ENCODE assay signal across 23 mouse cellular contexts in genomic region chr13:91334283-91334682, GRCm38 (mm10).
DNase-seq lines count a peak whose midpoint lies in the region; ATAC-seq and TF ChIP-seq lines count a peak whose summit lies in the region.
"Had no signal": no experiment of that assay in that cellular context is flagged by ENCODE, and none has a peak within 500 bp of the region (broad histone marks: within the 10 kb centered on the region; RNA-seq: fewer than 3 reads in every experiment).

No protein-coding gene starts in this region.

- H3K4me2 ChIP-seq in embryonic facial prominence, embryonic 14.5 days (ENCODE audit: low read depth, low read length), result no peak overlapping the region
- H3K4me2 ChIP-seq in forebrain, postnatal 0 days (ENCODE audit: low read depth), result no peak overlapping the region

- no peak for TF ChIP-seq RAD21 in MEL (IDR thresholded peaks at IDR 0.05; ENCODE audit: low read depth, low read length)

- no peaks in the 10 kb centered on the region for H3K79me2 ChIP-seq in MEL (ENCODE audit: control insufficient read depth, insufficient read depth, low read length, poor library complexity)

- no peak overlapping the region for H3K27ac ChIP-seq in embryonic facial prominence, embryonic 14.5 days (replicated peaks; ENCODE audit: low read depth, low read length)
- no peak overlapping the region for H3K27ac ChIP-seq in embryonic facial prominence, embryonic 10.5 days (replicated peaks)
- H3K27ac ChIP-seq in MEL (ENCODE audit: control insufficient read depth, low read depth, low read length), result no peak overlapping the region
- no peak overlapping the region for H3K27ac ChIP-seq in forebrain, postnatal 0 days (ENCODE audit: low read depth, low read length)

- peak; percentile 49 for DNase-seq in embryonic facial prominence, embryonic 14.5 days (ENCODE audit: low spot score)
- DNase-seq in embryonic facial prominence, embryonic 10.5 days (ENCODE audit: low spot score), result no peak
- DNase-seq in 416B (ENCODE audit: low read depth) (peak; percentile 24), MEL (ENCODE audit: low read depth, low spot score) (peak; percentile 71)
- DNase-seq in cerebellum, adult 11 months, result no peak
- no peak for DNase-seq in forebrain, postnatal 0 days
- DNase-seq: adrenal gland, adult 2 months; adrenal gland, adult 8-10 months; adrenal gland, postnatal 10 days; adrenal gland, postnatal 14 days; adrenal gland, postnatal 25 days; adrenal gland, postnatal 36 days; B cell, adult 2 months; cerebellum, adult 11-12 months; cerebellum, adult 18-20 months; cerebellum, adult 2 months; cerebellum, adult 8-10 months; cerebellum, adult 9-10 months had no signal

- H3K27me3 ChIP-seq in embryonic facial prominence, embryonic 14.5 days (replicated peaks; ENCODE audit: control insufficient read depth, insufficient read depth, low read length), result no peaks in the 10 kb centered on the region
- no peaks in the 10 kb centered on the region for H3K27me3 ChIP-seq in embryonic facial prominence, embryonic 10.5 days (replicated peaks; ENCODE audit: low read depth, poor library complexity, severe bottlenecking)
- H3K27me3 ChIP-seq in MEL (ENCODE audit: control insufficient read depth in 1 of 2, insufficient read depth in 2 of 2, low read length in 2 of 2), result no peaks in the 10 kb centered on the region
- H3K27me3 ChIP-seq in forebrain, postnatal 0 days (ENCODE audit: insufficient read depth, low read length), result no peaks in the 10 kb centered on the region
- H3K27me3 ChIP-seq: CH12.LX, Patski had no signal

- no peaks in the 10 kb centered on the region for H3K4me1 ChIP-seq in embryonic facial prominence, embryonic 14.5 days (ENCODE audit: control insufficient read depth, insufficient read depth, low read length)
- no peaks in the 10 kb centered on the region for H3K4me1 ChIP-seq in embryonic facial prominence, embryonic 10.5 days
- H3K4me1 ChIP-seq in MEL (ENCODE audit: control insufficient read depth in 1 of 2, insufficient read depth in 2 of 2, low read length in 2 of 2), result peaks cover 0 to 4% of the 10 kb centered on the region in 2 experiments; a peak in 2 of 4 replicates
- no peaks in the 10 kb centered on the region for H3K4me1 ChIP-seq in forebrain, postnatal 0 days (ENCODE audit: insufficient read depth)

- ATAC-seq in embryonic facial prominence, embryonic 14.5 days (ENCODE audit: low read depth), result no peak
- no peak for ATAC-seq in forebrain, postnatal 0 days
- ATAC-seq: activated CD4-positive, CD25-positive, alpha-beta regulatory T cell, adult 4 months; CD4-positive, CD25-positive, alpha-beta regulatory T cell, adult 4 months; Patski had no signal

- no peak overlapping the region for H3K9ac ChIP-seq in embryonic facial prominence, embryonic 14.5 days (ENCODE audit: low read depth, low read length)
- no peak overlapping the region for H3K9ac ChIP-seq in MEL (ENCODE audit: control insufficient read depth, low read depth, low read length, poor library complexity, severe bottlenecking)
- no peak overlapping the region for H3K9ac ChIP-seq in forebrain, postnatal 0 days

- TF ChIP-seq POLR2A in MEL (IDR thresholded peaks at IDR 0.05; ENCODE audit: control insufficient read depth in 1 of 2, insufficient read depth in 1 of 2, low read depth in 1 of 2, low read length in 2 of 2, poor library complexity in 1 of 2), result no peak

- H3K4me3 ChIP-seq in embryonic facial prominence, embryonic 14.5 days (ENCODE audit: low read depth, low read length), result no peak overlapping the region
- no peak overlapping the region for H3K4me3 ChIP-seq in embryonic facial prominence, embryonic 10.5 days
- H3K4me3 ChIP-seq in MEL (ENCODE audit: control insufficient read depth in 1 of 2, insufficient read depth in 1 of 2, low read depth in 2 of 2, low read length in 2 of 2), result no peak overlapping the region
- no peak overlapping the region for H3K4me3 ChIP-seq in forebrain, postnatal 0 days (ENCODE audit: low read depth, low read length)

- peak; percentile 45 to 67; a peak in 3 of 4 replicates for TF ChIP-seq EP300 in MEL (IDR thresholded peaks at IDR 0.05; ENCODE audit: low read depth in 1 of 2, low read length in 2 of 2)

- H3K36me3 ChIP-seq in embryonic facial prominence, embryonic 14.5 days (ENCODE audit: control insufficient read depth, insufficient read depth, low read length), result no peaks in the 10 kb centered on the region
- H3K36me3 ChIP-seq in embryonic facial prominence, embryonic 10.5 days (replicated peaks), result no peaks in the 10 kb centered on the region
- H3K36me3 ChIP-seq in MEL (ENCODE audit: control insufficient read depth in 1 of 2, insufficient read depth in 2 of 2, low read length in 2 of 2), result peaks cover 0 to 10% of the 10 kb centered on the region in 2 experiments; a peak in 2 of 4 replicates
- H3K36me3 ChIP-seq in forebrain, postnatal 0 days (ENCODE audit: insufficient read depth), result no peaks in the 10 kb centered on the region
- H3K36me3 ChIP-seq: G1E had no signal

- no peak for TF ChIP-seq CTCF in MEL (IDR thresholded peaks at IDR 0.05 in 2 of 3, conservative IDR thresholded peaks at IDR 0.05 in 1 of 3; ENCODE audit: control insufficient read depth in 1 of 3, insufficient read depth in 1 of 3, low read depth in 2 of 3, low read length in 3 of 3, poor library complexity in 1 of 3, severe bottlenecking in 1 of 3)
- TF ChIP-seq CTCF in forebrain, postnatal 0 days (IDR thresholded peaks at IDR 0.05; ENCODE audit: low read depth), result no peak

- 0 out of 2 replicates have a peak, but pooled peaks cover 4% of the 10 kb centered on the region for H3K9me3 ChIP-seq in embryonic facial prominence, embryonic 14.5 days (ENCODE audit: control insufficient read depth, low read length)
- no peaks in the 10 kb centered on the region for H3K9me3 ChIP-seq in embryonic facial prominence, embryonic 10.5 days
- H3K9me3 ChIP-seq in MEL (replicated peaks; ENCODE audit: insufficient read depth, low read length), result no peaks in the 10 kb centered on the region
- H3K9me3 ChIP-seq in forebrain, postnatal 0 days (ENCODE audit: low read length), result no peaks in the 10 kb centered on the region
- H3K9me3 ChIP-seq: G1E had no signal

TF ChIP-seq in MEL, 35 proteins besides CTCF, POLR2A, EP300 and RAD21:
- TF ChIP-seq GATA1 (IDR thresholded peaks at IDR 0.05; ENCODE audit: low read depth, low read length) (peak; percentile 30; the same call in 1 of the 2 replicates), GABPA (IDR thresholded peaks at IDR 0.05; ENCODE audit: low read depth, low read length) (no peak), TCF12 (IDR thresholded peaks at IDR 0.05; ENCODE audit: low read depth, low read length) (peak; percentile 66; the same call in 1 of the 2 replicates), POLR2AphosphoS2 (IDR thresholded peaks at IDR 0.05; ENCODE audit: low read length) (no peak), MAFK (IDR thresholded peaks at IDR 0.05; ENCODE audit: borderline replicate concordance, low read depth, low read length) (no peak), HCFC1 (IDR thresholded peaks at IDR 0.05; ENCODE audit: low read depth, low read length) (no peak), ETS1 (IDR thresholded peaks at IDR 0.05; ENCODE audit: low read depth, low read length) (peak; percentile 57; the same call in 1 of the 2 replicates), USF1 (IDR thresholded peaks at IDR 0.05; ENCODE audit: low read depth, low read length) (no peak), BHLHE40 (IDR thresholded peaks at IDR 0.05; ENCODE audit: borderline replicate concordance, low read depth, low read length) (0 out of 2 replicates have a peak, but pooled peaks have one; percentile 9), MAZ (IDR thresholded peaks at IDR 0.05; ENCODE audit: low read depth, low read length) (no peak), SMC3 (IDR thresholded peaks at IDR 0.05; ENCODE audit: low read depth, low read length) (no peak), RCOR1 (IDR thresholded peaks at IDR 0.05; ENCODE audit: low read depth, low read length) (peak; percentile 51; the same call in 1 of the 2 replicates), JUND (IDR thresholded peaks at IDR 0.05; ENCODE audit: low read depth, low read length) (no peak), ZMIZ1 (IDR thresholded peaks at IDR 0.05; ENCODE audit: low read depth, low read length) (no peak), NRF1 (IDR thresholded peaks at IDR 0.05; ENCODE audit: insufficient read depth, low read depth, low read length, poor library complexity, severe bottlenecking) (no peak)

Comparison
In these comparisons a context has a peak if more than half of its experiments do, and no peak if none do; other contexts are left out.
1. DNase-seq: peak in embryonic facial prominence, embryonic 14.5 days (single experiment), 416B (single experiment) and MEL (single experiment); none in embryonic facial prominence, embryonic 10.5 days (single experiment), cerebellum, adult 11 months (single experiment) and forebrain, postnatal 0 days (single experiment).